In genomic region chr17:83896723-83897122, GRCm38 (mm10) we compare ENCODE assay signal across 8 mouse cellular contexts. TPM values are rescaled to one million over a fixed set of nuclear protein-coding genes. Genes with fewer than 3 reads are reported as not detected.
DNase-seq lines count a peak whose midpoint lies in the region; ATAC-seq lines count a peak whose summit lies in the region.

No protein-coding gene starts in this region.

- DNase-seq in cerebellum, adult 8-10 months: peak; percentile 19
- no peak for DNase-seq in cerebellum, adult 9-11 months
- peak; percentile 48 for DNase-seq in A20 (ENCODE audit: low read depth, low spot score)
- peak; percentile 30 for DNase-seq in c-Kit-positive CD71-positive TER-119-positive erythroid progenitor cells, embryonic 14.5 days (ENCODE audit: low spot score)
- DNase-seq in limb, embryonic 10.5 days (ENCODE audit: low spot score): peak; percentile 61
- peak; percentile 41 for DNase-seq in yolk sac, embryonic 10.5 days (ENCODE audit: low spot score)

- H3K36me3 ChIP-seq in limb, embryonic 10.5 days: no peaks in the 10 kb centered on the region
- no peaks in the 10 kb centered on the region for H3K36me3 ChIP-seq in midbrain, embryonic 15.5 days (replicated peaks)

- H3K4me1 ChIP-seq in limb, embryonic 10.5 days: peaks cover 63% of the 10 kb centered on the region
- no peaks in the 10 kb centered on the region for H3K4me1 ChIP-seq in midbrain, embryonic 15.5 days

- no peaks in the 10 kb centered on the region for H3K9me3 ChIP-seq in limb, embryonic 10.5 days (replicated peaks)
- H3K9me3 ChIP-seq in midbrain, embryonic 15.5 days: no peaks in the 10 kb centered on the region

- WGBS in limb, embryonic 10.5 days: 22% methylated on average over 10 of the region's 10 CpGs
- WGBS in midbrain, embryonic 15.5 days: 21% methylated on average over 10 of the region's 10 CpGs

- peak; percentile 71 for ATAC-seq in granulocyte monocyte progenitor cell, adult 5-6 weeks (replicated peaks; ENCODE audit: poor library complexity, severe bottlenecking)
- ATAC-seq in midbrain, embryonic 15.5 days (replicated peaks): peak; percentile 45; the same call in 1 of the 2 replicates

- H3K4me3 ChIP-seq in limb, embryonic 10.5 days: no peak overlapping the region
- H3K4me3 ChIP-seq in midbrain, embryonic 15.5 days: no peak overlapping the region

- H3K27ac ChIP-seq in limb, embryonic 10.5 days: peak overlapping the region; percentile 81
- no peak overlapping the region for H3K27ac ChIP-seq in midbrain, embryonic 15.5 days

- H3K4me2 ChIP-seq in midbrain, embryonic 15.5 days: no peak overlapping the region

- no peak overlapping the region for H3K9ac ChIP-seq in midbrain, embryonic 15.5 days

- H3K27me3 ChIP-seq in limb, embryonic 10.5 days (ENCODE audit: low read depth, poor library complexity, severe bottlenecking): peaks cover 5% of the 10 kb centered on the region; the same call in 1 of the 2 replicates
- no peaks in the 10 kb centered on the region for H3K27me3 ChIP-seq in midbrain, embryonic 15.5 days (replicated peaks)

RNA-seq across cellular contexts. Expression of gene Haao, which starts 49.0 kb away (rescaled TPM):
- total RNA-seq in granulocyte monocyte progenitor cell, adult 5-6 weeks (2014; fragmentation: Nextera tagmentation): 36.7 and 42.2 TPM in 2 replicates
- 17.0 and 26.2 TPM in 2 replicates for total RNA-seq in granulocyte monocyte progenitor cell, adult 5-6 weeks (2017)
- polyA plus RNA-seq in limb, embryonic 10.5 days (2016; fragmentation: Nextera tagmentation; extraction: Ambion mirVana): 0.70 and 0.99 TPM in 2 replicates
- 0.29 TPM in 1 of 2 replicates, not detected in the other for polyA plus RNA-seq in midbrain, embryonic 15.5 days (2015; fragmentation: Nextera tagmentation; extraction: Ambion mirVana)
